Mouse (Mus musculus) kidney, postnatal 4 days (tissue): ENCODE data around the gene Tcf12.

Experiments used
- DNase-seq, 2 experiments: peaks; one replicate each; pipeline ENCODE4 v3.0.0; 2021; ENCODE audit warnings: mixed read lengths in 2 of 2

The Tcf12 gene

GRCm38 (mm10) chr9:72111622-72112550 lies at the start of gene Tcf12:
Tcf12 (minus strand) TSS chr9:72111871.
- peak; percentile 89 to 95 for DNase-seq

- DNase-seq, result no peak
Measured at GRCm38 (mm10) chr9:72158392-72158791, 46.7 kb upstream of the Tcf12 start.

- no peak for DNase-seq
Measured at GRCm38 (mm10) chr9:72157091-72157490, 45.4 kb upstream of the Tcf12 start.

GRCm38 (mm10) chr9:72155250-72156138 lies 43.8 kb upstream of the Tcf12 start:
- peak; percentile 10 to 16 for DNase-seq

GRCm38 (mm10) chr9:72144148-72144547 lies 32.5 kb upstream of the Tcf12 start:
- no peak for DNase-seq

GRCm38 (mm10) chr9:72137899-72138298 lies 26.2 kb upstream of the Tcf12 start:
- DNase-seq, result no peak

GRCm38 (mm10) chr9:72133772-72134245 lies 22.1 kb upstream of the Tcf12 start:
- DNase-seq, result peak in 1 of 2 experiments; percentile 3

GRCm38 (mm10) chr9:72133089-72133771 lies 21.6 kb upstream of the Tcf12 start:
- peak; percentile 92 to 96 for DNase-seq

GRCm38 (mm10) chr9:72132728-72133088 lies 21.0 kb upstream of the Tcf12 start:
- DNase-seq, result no peak

- DNase-seq, result no peak
Measured at GRCm38 (mm10) chr9:72129884-72130283, 18.2 kb upstream of the Tcf12 start.

- no peak for DNase-seq
Measured at GRCm38 (mm10) chr9:72125442-72125841, 13.8 kb upstream of the Tcf12 start.

GRCm38 (mm10) chr9:72118490-72118889 lies 6.8 kb upstream of the Tcf12 start:
- DNase-seq, result no peak

- peak; percentile 72 to 82 for DNase-seq
Measured at GRCm38 (mm10) chr9:72111004-72111621, 558 bp downstream of the Tcf12 start.

- DNase-seq, result peak; percentile 63 to 70
Measured at GRCm38 (mm10) chr9:72110627-72111003, 1.1 kb downstream of the Tcf12 start.

GRCm38 (mm10) chr9:72103471-72103870 lies 8.2 kb downstream of the Tcf12 start:
- DNase-seq, result no peak

- no peak for DNase-seq
Measured at GRCm38 (mm10) chr9:72099945-72100685, 11.6 kb downstream of the Tcf12 start.

GRCm38 (mm10) chr9:72098056-72098455 lies 13.6 kb downstream of the Tcf12 start:
- no peak for DNase-seq

GRCm38 (mm10) chr9:72097083-72097482 lies 14.6 kb downstream of the Tcf12 start:
- DNase-seq, result no peak

- DNase-seq, result no peak
Measured at GRCm38 (mm10) chr9:72094675-72095074, 17.0 kb downstream of the Tcf12 start.

- DNase-seq, result no peak
Measured at GRCm38 (mm10) chr9:72092191-72092590, 19.5 kb downstream of the Tcf12 start.

- DNase-seq, result no peak
Measured at GRCm38 (mm10) chr9:72088893-72089611, 22.6 kb downstream of the Tcf12 start.
